Mouse (Mus musculus) frontal cortex, postnatal 10 days (tissue): ENCODE measurements around the gene Plekhh2.
"Not testable (repeated sequence)": the region's sequence is repeated elsewhere in the genome, so short reads cannot be mapped to it uniquely, and the experiment has no call there.

Experiments
- DNase-seq, 2 experiments: peaks; one replicate each; pipeline ENCODE4 v3.0.0; 2022; ENCODE audit warnings: low spot score in 2 of 2, mixed read lengths in 1 of 2

The Plekhh2 gene

GRCm38 (mm10) chr17:84512516-84513085 is 906 bp downstream of the Plekhh2 start:
- no peak for DNase-seq

DNA sequence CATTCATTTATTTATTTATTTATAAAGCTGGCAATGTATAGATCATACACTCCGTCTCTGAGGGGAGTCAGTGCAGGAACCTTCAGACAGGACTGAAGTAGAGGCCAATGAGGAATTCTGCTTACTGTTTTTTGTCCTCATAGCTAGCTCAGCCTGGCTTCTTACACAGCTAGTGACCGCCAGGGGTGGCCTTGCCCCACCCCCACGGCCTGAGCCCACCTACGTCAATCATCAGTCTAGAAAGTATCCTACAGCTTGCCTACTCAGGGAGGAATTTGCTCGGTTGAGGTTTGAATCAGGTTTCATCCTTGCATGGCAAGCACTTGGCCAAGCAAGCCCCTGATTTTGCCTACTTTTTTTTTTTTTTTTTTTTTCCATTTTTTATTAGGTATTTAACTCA is 4.2 kb downstream of the Plekhh2 start:
- no peak for DNase-seq

DNA sequence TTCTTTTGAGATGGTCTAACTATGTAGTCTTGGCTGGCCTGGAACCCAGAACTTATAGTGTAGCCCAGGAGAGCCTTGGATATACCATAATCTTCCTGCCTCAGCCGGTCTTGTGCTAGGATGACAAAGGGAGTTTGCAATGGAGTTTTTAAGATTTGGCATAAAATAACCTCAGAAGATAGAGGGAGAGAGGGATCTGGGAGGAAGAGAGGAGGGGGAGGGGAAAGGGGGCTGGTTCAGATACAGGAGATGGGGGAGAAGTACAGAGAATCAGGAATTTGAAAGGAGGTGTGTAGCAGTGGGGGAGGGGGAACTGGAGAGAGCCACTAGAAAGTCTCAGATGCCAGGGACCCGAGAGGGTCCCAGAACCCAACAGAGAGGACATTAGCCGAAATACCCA is 7.7 kb downstream of the Plekhh2 start:
- no peak for DNase-seq

DNA sequence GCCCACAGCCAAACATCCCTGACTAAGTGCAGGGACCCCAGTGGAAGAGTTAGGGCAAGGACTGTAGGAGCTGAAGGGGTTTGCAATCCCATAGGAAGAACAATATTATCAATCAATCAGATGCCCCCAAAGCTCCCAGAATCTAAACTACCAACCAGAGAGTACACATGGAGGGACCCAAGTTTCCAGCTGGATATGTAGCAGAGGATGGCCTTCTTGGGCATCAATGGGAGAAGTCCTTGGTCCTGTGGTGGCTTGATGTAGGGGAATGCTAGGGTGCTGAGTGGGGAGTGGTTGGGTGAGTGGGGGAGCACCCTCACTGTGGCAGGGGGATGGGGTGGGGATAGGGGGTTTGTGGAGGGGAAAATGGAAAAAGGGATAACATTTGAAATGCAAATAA is 8.4 kb downstream of the Plekhh2 start:
- no peak for DNase-seq

DNA sequence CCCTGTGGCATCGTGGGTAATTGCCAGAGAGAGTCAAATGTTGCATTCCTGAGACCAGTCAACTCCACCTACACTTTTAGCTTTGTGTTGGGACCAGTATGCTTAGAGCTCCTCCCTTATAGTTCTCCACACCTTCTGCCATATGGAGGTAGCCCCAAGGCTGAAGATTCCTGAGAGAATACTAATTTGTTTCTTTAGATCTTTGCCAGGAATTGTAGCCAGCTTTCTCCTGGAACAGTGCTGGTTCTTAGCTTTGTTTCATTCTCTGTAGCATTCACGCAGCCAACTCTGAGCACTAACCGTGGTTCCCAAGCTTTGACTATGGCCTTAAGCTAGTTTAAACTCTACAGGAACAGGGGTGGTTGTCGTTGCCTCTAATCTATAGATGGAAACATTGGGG is 17.7 kb downstream of the Plekhh2 start:
- DNase-seq = no peak

DNA sequence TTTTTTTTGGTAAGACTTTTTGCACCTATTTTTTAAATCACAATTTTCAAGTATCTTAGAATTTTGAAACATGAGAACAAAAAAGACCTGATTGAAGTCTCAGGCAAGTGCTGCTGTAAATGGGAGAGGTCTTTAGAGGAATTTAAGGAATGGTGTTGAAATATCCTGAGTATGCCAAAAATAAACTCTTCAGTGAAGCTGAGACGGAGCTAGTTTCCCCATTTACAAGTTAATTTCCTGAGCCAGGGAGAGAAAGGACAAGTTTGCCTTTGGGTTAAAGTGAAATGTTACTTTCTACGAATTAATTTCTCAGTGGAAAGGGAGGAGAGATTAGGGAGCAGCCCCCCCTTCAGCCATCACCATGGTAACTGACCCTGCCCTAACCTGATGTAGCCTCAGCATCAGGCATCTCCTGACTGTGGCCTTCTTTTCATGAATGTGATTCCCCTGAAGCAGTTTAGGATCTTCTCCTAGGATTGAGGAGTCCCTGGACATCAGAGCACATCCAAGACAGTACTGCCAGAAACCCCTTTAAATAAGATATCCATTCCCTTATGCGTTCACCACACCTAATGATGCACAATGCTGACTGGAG is 18.6 kb downstream of the Plekhh2 start:
- no peak for DNase-seq

DNA sequence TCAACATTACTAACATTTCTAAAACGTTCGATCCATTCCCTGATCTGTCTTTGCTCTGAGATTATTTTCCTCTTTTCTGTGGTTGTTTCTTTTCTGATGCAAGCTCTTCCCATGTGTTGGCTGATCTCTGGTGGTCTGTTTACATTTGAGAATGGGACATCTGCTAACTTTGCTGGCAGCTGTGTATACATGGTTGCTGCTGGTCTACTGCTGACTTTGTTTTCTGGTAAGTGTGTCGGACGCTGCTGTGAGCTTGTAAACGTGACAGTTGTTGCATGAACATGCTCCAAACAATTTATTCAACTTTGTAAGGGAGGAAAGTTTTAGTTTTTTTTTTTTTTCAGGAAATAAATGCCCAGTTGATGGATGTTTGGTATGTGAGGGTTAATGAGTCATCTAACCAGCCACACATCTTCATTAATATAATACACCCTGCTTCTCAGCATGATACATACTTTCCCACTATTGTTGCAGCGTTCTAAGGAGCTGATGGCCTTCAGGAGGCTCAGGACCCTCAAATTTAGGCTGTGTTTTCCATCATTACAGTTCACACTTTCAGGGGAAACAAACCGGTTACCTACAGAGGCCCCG is 21.3 kb downstream of the Plekhh2 start:
- no peak for DNase-seq

DNA sequence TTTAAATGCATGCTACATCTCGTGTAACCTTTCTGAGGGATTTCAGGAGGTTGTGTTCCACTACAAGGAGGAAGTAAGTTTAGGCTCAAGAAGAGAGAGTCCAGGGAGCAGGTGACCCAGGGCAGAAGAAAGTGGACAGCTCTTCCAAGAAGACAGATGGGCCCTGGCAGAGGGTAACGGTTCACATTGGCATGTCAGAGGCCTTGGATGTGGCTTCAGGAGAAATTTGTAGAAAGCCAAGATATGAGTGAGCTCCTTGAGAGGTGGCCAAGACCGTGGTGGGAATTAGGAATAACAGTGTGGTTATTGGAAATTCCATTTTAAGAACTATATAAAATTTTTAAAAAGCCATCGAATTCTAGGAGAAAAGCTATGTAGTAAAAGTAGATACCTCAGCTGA is 22.1 kb downstream of the Plekhh2 start:
- no peak for DNase-seq

DNA sequence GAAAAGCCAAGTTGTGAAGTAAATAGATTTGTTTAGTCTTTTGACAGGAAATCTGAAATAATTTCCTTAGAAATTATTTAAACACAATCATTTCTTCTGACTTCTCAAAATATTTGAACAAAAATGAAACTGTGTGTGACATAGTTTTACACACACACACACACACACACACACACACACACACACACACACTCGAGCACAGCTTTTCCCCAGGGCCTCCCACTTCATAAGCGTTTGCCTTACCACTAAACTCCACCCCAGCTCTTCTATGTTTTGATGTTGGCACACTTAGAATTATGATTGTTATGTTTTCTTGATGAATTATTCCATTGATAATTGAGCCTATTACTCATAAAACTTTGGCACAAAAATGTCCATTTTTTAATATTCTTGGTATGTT is 22.9 kb downstream of the Plekhh2 start:
- no peak for DNase-seq

DNA sequence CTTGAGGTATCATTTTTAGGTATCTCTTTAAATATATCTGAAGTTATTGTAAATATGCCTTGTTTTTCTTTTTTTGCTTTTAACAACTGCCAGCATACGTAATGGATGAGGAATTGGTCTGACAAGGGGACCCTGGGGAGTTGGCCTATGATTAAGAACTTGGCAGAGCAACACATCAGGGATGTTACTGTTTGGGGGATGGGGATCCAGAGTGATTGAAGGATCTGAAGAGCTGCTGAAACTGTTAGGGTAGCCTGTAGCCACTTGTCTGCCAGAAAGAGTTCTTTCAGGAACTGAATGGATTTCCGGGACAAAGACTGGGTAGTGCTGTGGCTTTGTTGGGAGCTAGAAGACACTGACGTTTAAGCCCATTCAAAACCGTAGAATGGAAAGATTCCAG is 23.5 kb downstream of the Plekhh2 start:
- no peak for DNase-seq

GRCm38 (mm10) chr17:84537301-84537700 is 25.6 kb downstream of the Plekhh2 start:
- DNase-seq = no peak

DNA sequence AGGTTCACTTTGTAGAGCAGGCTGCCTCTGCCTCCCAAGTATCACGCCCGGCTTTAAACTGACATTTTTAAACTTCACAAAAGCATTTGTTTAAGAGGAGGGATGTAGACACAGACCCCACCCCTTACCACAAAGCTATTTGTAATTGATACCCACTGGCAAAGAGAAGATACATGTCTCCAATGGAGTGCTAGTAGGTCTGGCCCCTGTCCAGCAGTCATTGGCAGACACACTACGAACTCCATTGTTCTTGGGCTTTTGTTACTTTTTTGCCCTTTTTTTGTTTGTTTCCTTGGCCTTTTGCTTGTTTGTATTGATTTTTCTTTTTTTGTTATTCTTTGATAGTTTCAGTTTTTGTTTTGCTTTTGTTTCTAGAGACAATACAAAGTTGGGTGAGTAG is 26.3 kb downstream of the Plekhh2 start:
- no peak for DNase-seq

GRCm38 (mm10) chr17:84540603-84541002 is 28.9 kb downstream of the Plekhh2 start:
- no peak for DNase-seq

DNA sequence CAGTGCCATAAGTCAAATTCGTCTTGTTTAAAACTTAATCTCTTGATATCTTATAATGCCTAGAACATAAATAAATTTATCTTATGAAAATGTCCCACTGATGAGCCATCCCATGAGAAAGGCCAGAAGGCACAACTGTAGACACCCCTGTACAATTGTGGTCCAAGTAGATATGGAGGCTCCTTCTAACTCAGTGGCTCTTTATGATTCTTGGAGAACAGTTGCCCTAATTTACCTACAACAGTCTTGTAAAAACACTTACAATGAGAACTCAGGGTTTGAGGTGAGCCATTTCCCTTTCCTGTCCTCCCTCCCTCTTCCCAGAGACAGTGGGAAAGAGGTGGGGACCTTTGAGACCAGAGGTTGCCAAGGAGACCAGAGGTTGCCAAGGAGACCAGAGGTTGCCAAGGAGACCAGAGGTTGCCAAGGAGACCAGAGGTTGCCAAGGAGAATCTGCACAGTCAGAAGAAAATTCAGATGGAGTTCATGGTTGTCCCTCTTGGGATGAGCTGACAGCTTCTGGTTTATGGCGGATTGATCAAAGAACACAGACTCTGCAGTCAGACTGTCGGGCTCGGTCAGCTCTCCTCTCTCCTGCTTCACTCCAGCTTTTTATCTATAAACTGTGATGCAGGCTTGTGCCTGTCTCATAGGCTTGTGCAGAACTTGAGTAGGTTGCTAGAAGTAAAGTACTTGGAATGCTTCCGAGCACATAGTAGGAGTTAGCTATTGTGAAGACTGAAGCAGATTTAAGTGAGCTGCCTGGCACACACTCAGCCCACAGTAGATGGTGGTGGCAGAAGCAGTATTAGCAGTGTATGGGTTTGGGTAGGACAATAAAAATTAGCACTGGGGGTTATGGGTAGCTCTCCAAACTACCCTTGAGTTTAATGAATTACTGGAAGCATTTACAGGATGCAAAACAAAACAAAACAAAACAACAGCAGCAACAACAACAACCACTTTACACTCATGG is 39.5 kb downstream of the Plekhh2 start:
- DNase-seq = peak; percentile 27 to 31

- DNase-seq = no peak
These were observed 40.5 kb downstream of the Plekhh2 start for GRCm38 (mm10) chr17:84552230-84552629.

GRCm38 (mm10) chr17:84564264-84564663 is 52.6 kb downstream of the Plekhh2 start:
- not testable (repeated sequence) for DNase-seq

GRCm38 (mm10) chr17:84565762-84566161 is 54.1 kb downstream of the Plekhh2 start:
- DNase-seq = no peak

- DNase-seq = no peak
These were observed 55.3 kb downstream of the Plekhh2 start for GRCm38 (mm10) chr17:84566773-84567555.

DNA sequence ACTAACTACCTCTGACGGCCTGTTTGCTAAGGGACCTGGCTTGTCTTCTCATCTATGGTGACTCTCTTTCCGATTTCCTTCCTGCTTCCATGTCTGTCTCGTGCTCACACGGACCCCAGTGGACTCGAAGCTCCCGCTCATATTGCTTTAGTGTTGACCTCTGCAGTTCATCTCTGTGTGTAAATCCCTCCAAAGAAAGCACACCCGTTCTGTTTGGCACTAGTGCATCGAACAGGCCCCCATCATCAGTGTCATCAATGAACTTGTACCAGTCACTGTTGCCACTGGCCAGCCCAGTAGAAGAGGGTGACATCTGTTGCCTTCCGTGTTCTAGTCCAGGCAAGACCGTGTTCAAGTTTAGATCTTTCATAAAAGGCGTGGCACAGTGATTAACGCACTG is 57.1 kb downstream of the Plekhh2 start:
- no peak for DNase-seq

DNA sequence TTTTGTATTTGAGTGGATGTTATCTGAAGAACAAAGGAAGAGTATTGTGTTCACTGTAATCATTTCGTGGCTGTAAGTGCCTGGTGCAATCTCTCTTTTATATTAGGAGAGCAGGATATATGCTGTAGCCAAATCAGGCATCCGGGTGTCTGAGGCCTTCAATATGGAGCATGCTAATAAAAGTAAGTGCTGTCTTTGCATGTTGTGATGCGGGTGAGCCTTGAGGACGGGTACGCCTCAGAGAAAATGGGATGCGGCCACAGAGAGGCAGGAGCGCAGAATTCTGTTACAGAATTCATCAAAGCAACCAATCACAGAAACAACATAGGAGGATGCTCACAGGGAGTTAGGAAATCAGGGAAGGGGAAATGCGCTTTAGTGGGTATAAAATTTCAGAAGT is 58.1 kb downstream of the Plekhh2 start:
- no peak for DNase-seq

GRCm38 (mm10) chr17:84571629-84572028 is 59.9 kb downstream of the Plekhh2 start:
- no peak for DNase-seq

DNA sequence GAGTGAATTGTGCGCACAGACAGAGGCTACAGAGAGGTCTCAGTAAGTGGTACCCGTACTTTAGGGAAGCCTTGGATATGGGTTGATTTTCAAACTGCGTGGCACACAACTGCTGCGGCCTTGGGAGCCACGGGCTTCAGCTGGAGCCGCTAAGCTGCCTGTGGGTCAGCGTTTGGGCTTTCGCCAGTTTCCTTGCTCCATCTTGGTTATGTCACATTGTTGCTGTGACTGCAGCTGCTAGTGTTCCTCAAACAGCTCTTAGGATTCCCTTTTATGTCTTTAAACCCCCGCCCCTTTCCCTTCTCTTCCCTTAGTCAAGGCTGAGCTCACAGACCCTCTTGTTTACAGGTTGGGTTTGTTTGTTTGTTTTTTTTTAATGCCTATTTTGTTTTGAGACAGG is 61.6 kb downstream of the Plekhh2 start:
- no peak for DNase-seq
